Mouse (Mus musculus) E14TG2a.4 (cell line): Measurements from ENCODE around the gene Spats2.

Experiments used
- CTCF ChIP-seq: conservative IDR thresholded peaks from 2 replicates; pipeline ENCODE4 v1.5.1; 2014; ENCODE audit warnings: low read length
- NANOG ChIP-seq: IDR thresholded peaks from 2 replicates; pipeline ENCODE4 v1.6.1; 2014; ENCODE audit warnings: borderline replicate concordance, low read length, mixed read lengths
- POU5F1 ChIP-seq: IDR thresholded peaks from 2 replicates; pipeline ENCODE4 v1.6.1; 2014; ENCODE audit warnings: low read length, borderline replicate concordance

- TF ChIP-seq CTCF (no peak), NANOG (no peak), POU5F1 (no peak)
Observed at GRCm38 (mm10) chr15:99151324-99151723, 25.6 kb downstream of the Spats2 start.
